Mouse (Mus musculus) urinary bladder, postnatal 36 days (tissue): ENCODE results near the gene Gm20388.

Experiments
- DNase-seq, 2 experiments: peaks; one replicate each; pipeline ENCODE4 v3.0.0; 2022; ENCODE audit warnings: low spot score in 2 of 2, mixed read lengths in 1 of 2

The Gm20388 gene

GRCm38 (mm10) chr8:121811931-121812570, 1901.4 kb downstream of the Gm20388 start:
- peak in 1 of 2 experiments; percentile 32 for DNase-seq

DNA sequence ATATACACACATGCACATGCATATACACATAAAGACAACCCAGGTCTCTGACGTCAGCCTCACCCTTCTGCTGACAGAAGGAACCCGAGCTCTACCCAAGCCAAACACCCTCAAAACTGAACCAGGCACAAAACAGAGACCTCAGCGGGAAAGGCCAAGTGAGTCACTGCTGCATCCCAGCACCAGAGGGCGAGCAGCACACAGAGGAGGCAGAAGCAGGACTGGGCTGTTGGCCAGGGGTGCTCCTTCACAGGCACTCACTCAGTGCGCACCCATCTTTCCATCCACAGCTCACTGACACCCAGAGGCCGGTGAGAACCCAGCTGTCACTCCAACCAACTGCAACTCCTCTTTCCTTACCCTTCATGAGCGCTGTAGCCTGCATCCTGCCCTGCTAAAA, 1907.6 kb downstream of the Gm20388 start:
- no peak for DNase-seq

- no peak for DNase-seq
Measured at GRCm38 (mm10) chr8:121820840-121821239, 1910.2 kb downstream of the Gm20388 start.

DNA sequence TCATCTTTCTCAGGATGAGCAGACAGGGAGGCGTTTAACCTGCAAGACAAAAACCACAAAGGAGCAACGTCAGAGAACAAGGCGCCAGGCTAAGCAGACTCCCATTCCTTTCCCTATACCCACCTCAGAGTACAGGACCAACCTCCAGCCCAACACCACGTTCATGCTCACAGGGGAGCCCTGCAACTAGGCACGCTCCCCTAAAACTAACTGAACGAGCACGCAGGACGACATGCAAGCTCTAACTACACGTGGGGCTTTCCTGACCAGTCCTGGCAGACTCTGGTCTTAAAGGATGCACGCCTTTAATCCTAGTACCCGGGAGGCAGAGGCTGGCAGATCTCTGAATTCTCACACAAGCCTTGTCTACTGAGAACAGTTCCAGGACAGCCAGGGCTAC, 1910.7 kb downstream of the Gm20388 start:
- DNase-seq = no peak

DNA sequence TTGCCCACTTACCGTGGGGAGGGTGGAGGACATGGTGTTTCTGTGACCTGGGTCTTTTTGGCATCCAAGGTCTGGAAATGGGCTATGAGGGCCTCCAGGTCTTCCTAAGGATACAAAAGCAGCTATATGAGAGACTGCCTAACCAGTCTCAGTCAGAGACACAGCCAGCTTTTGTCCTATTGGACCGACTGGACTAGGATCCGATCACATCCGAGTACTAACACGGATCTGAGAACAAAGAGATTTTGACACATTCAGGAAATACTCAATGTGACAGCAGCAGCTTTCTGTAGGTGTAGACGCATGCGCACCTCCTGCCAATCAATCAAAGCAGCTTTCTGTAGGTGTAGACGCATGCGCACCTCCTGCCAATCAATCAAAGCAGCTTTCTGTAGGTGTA, 1911.1 kb downstream of the Gm20388 start:
- DNase-seq = no peak

DNA sequence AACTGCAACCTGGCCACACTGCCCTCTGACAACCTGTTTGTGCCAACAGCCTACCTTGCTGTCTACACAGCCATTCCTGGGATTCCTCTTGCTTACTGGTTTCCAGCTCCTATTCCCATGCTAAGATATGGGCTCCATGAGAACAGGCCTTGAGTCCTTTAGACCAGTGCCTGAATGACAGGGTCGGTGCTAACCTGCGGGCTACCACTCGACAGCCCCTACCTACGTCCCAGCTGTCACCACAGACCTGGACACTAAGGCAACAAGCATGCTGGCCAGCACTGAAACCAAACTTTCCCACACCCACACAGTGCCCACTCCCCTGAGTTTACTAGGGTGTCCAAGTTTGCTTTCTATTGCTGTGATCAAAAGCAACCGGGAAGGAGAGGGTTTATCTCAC, 1917.1 kb downstream of the Gm20388 start:
- no peak for DNase-seq

GRCm38 (mm10) chr8:121828376-121829023, 1917.9 kb downstream of the Gm20388 start:
- DNase-seq = no peak

- peak; percentile 81 to 87 for DNase-seq
Measured at GRCm38 (mm10) chr8:121829048-121829776, 1918.6 kb downstream of the Gm20388 start, which contains the start of gene Klhdc4. Gene Klhdc4 (minus strand): TSS chr8:121829569.

DNA sequence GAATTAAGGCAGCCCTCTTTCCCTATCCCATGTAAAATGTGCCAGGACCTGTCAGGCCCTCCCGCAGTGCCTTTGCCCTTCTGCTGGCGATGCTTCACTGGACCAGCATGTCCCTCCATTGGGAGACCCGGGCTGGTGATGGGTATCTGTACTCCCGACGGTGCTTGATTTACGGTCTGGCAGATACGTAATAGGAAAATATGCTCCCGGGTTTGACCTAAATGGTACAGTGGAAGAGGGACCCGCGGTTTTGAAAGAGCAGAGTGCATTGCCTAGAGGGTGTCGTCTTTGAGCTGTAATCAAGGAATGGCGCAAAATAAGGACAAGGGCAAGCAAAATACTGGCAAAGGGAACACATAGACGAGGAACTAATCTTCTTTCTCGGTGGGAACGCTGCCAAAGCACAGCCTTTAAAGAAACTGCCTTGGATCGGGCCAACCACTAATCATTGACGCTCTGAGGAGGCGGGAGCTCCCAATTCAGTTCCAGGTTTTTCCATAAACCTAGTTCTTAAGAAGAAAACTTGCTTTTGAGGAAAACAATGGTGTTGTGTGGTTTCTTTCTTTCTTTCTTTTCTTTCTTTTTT, 1919.2 kb downstream of the Gm20388 start:
- DNase-seq = no peak

- DNase-seq = no peak
Measured at GRCm38 (mm10) chr8:121832061-121832460, 1921.4 kb downstream of the Gm20388 start.

DNA sequence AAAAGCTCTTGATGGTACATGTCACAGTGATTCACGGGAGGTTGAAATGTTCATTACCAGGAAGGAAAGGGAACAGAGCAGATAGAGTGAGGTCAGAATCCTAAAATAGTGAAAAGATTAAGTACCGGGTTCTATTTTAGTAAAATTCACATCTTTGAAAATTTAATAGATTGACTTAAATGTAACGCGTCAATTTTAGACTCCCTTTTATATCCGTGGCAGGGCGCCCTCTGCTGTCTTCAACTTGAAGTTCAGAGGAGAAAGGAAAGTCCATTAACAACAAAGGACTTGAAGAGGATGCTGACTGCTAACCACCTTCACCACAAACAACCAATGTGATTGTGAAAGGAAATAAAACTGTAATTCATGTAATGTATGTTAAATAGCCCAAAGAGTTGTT, 1921.9 kb downstream of the Gm20388 start:
- DNase-seq = peak; percentile 38 to 55

GRCm38 (mm10) chr8:121841242-121841641, 1930.6 kb downstream of the Gm20388 start:
- DNase-seq = no peak

DNA sequence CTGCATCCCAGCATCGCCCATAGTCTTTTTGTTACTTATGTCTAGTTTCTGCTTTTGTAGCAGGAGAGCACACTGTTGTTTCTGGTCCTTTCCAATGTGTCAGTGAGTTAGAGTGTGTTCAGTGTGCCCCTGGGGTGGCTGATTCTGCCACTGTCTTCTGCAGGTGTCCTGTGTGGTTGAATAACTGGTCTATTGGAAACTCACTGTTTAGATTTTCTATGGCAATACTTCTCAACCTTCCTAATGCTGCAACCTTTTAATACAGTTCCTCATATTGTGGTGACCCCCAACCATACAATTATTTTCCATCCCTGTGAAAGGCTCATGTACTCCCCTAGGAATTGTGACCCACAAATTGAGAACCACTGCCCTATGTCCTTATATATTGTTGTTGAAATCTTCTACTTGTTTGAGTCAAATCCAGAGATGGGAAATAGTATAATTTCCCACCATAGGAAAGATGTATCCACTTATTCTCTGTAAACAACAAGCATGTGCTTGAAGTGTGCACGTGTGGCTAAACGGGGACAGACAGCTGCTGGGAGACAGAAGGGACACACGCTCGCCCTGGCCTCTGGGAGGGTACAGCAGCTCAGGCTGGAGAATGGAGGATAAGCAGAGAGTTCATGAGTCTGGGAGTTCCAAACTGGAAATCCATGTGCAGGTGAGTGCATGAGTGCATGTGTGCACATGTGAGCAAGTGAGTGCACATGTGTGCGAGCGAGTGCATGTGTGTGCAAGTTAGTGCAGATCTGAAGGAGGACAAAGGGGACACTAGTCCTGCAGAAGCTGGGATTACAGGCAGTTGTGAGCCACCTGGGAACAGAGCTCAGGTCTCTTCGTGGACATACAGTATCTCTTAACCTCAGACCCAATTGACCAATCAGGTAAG, 1931.7 kb downstream of the Gm20388 start:
- no peak for DNase-seq

DNA sequence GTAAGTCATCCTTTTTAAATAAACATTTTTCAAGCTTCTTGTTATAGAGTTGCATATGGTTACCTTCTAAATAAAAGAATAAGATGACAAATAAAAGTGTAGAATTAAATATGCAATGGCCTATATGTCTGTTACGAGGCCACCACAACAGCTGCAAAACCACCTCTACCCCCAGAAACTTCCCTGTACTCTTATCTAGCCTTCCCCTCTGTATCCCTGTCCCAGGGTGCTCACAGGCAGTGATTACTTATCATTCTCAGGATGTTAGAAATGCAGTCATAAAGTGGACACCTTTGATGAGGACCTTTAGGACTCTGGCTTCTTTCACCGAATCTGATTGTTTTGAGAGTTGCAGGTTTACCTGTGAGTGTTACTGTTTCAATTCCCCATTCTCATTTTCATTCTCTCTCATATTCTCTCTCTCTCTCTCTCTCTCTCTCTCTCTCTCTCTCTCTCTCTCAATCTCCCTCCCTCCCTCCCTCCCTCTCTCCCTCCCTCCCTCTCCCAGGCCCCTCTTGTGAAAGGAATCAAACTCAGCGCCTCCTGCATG, 1932.6 kb downstream of the Gm20388 start:
- DNase-seq = no peak

- no peak for DNase-seq
Measured at GRCm38 (mm10) chr8:121844765-121845164, 1934.1 kb downstream of the Gm20388 start.

- no peak for DNase-seq
Measured at GRCm38 (mm10) chr8:121846815-121847214, 1936.2 kb downstream of the Gm20388 start.

DNA sequence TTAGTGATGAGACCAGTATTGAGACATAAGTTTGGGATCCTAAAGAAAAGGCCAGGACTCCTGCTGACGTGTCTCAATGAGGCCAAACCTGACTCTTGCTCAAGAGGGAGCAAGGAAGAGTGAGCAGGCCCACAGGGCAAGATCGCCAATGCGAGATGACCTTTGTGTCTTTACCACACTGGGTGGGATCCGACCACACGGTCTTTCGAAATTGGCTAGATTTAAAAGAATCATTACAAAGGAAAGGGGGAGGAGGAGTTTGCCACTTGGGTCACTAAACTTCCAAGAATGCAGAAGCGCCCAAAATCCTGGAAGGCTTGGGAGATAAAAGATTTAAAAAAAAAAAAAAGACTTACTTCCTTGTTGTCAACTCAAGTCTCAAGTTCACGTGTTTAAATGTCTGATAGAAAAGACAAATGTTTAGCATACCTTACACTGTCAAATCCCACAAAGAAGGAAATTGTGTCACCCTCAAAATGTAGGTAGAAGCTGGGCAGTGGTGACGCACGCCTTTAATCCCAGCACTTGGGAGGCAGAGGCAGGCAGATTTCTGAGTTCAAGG, 1936.7 kb downstream of the Gm20388 start:
- DNase-seq = no peak

DNA sequence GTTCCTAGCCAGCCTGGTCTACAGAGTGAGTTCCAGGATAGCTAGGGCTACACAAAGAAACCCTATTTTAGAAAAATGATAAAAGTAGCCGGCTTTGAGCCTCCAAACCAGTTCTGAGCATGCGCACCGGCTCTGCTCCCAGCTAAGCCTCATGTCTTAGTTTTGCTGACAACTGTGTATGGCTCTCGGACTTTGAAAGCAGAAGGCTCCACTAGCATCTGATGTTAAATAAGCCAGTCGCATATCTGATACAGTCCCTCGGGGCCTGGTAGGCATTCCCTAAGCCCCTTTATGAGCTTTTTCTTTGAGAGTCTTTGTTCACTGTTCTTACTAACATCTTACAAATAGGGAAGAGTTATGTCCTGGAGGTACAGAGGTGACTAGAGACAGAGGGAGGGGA, 1937.3 kb downstream of the Gm20388 start:
- no peak for DNase-seq

GRCm38 (mm10) chr8:121848495-121848894, 1937.9 kb downstream of the Gm20388 start:
- DNase-seq = no peak

DNA sequence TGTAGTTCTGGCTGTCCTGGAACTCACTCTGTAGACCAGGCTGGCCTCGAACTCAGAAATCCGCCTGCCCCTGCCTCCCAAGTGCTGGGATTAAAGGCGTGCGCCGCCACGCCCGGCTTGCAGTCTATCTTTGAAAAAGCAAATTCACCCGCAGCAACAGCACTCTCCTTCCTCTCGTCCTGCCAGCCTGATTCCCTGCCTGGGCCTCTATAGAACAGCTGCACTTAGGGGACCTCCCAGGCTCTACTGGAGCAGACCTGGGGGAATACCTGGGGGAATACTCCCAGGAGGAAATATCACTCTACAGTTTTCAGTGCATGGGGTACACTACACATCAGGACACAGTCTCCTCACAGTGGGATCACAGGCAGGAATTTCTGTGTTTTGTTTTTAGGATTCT, 1938.7 kb downstream of the Gm20388 start:
- DNase-seq = no peak

DNA sequence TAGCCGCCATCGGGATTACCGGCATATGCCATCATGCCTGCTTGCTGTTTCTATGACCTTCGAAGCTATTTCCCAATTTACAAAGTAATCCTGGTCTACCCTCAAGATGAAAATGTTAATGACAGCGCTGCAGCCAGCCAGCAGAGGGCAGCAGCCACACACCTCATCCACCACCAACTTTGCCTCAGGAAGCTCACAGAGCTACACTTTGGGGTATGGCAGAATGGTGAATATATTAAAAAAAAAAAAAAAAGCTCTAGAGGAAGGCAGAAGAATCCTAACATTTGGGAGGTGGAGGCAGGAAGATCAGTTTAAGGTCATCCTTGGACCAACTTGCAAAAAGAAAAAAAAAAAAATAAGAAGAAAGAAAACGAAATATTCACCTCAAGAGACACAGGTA, 1939.4 kb downstream of the Gm20388 start:
- peak; percentile 41 to 73 for DNase-seq
